Mouse (Mus musculus): ENCODE measurements around the gene Capn3.
A peak's percentile ranks its signal among the peaks of the same experiment; 100 is the strongest.

The Capn3 gene

GRCm38 (mm10) chr2:120455719-120456118, at the start of gene Capn3:
TSS of gene Capn3 (plus strand) at chr2:120456019.
- no peak for DNase-seq (ENCODE audit: low spot score)

- no peak for DNase-seq (ENCODE audit: low spot score)
These were observed 44.7 kb upstream of the Capn3 start for GRCm38 (mm10) chr2:120411096-120411628.

- DNase-seq (ENCODE audit: low spot score), result no peak
These were observed 41.7 kb upstream of the Capn3 start for GRCm38 (mm10) chr2:120414113-120414512.

GRCm38 (mm10) chr2:120414738-120415414, 40.9 kb upstream of the Capn3 start:
- no peak for DNase-seq (ENCODE audit: low spot score)

GRCm38 (mm10) chr2:120424386-120424785, 31.4 kb upstream of the Capn3 start:
- DNase-seq (ENCODE audit: low spot score), result no peak

DNA sequence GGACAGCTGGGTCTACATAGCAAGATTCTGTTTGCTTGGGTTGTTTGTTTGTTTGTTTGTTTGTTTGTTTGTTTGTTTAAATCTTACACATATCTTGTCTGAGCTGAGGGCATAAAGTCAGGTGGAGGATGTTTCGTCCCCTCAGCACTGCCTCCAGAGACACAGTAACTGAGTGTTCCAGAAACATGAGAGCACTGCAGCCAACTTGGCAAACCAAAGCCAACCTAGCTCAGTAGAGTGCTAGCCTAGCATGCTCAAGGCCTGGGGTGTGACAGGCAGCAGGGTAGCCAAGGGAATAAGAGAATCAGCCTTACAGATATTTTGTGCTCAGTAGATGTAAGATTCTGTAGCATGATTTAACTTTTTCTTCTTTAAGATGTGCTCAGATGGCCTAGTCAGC, 11.3 kb upstream of the Capn3 start:
- DNase-seq (ENCODE audit: low spot score), result no peak

DNA sequence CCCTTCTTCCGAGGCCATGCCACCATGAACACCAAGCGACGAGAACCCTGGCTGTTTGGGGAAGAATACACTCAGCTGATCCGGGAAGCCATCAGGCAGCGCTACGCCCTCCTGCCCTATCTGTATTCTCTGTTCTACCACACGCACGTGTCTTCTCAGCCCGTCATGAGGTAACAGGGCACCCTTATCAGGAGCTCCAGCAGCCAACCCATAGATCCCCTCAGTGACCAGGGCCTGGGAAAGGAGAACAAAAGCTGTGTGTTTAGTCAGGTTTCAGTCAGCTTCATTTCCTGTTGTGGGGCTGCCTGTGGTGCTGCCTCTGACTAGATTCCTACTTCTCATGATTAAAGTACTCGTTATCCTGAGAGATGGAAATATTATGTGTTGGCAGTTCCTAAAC, 9.4 kb upstream of the Capn3 start:
- no peak for DNase-seq (ENCODE audit: low spot score)

DNA sequence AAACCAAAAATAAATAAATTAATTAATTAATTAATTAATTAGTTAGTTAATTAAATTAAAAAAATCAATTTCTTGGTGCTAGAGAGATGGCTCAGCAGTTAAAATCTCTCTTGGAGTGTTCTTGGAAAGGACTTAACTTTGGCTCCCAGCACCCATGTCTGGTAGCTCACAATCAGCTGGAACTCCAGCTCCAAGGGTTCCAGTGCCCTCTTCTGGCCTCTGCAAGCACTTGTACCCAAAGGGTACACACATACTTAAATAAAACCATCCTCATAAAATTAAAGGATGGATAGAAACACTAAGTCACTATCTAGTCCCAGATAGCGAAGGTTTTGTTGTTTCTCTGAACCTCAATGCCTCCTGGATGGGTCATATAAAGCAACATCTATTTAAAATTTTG, 8.5 kb upstream of the Capn3 start:
- DNase-seq (ENCODE audit: low spot score), result no peak

DNA sequence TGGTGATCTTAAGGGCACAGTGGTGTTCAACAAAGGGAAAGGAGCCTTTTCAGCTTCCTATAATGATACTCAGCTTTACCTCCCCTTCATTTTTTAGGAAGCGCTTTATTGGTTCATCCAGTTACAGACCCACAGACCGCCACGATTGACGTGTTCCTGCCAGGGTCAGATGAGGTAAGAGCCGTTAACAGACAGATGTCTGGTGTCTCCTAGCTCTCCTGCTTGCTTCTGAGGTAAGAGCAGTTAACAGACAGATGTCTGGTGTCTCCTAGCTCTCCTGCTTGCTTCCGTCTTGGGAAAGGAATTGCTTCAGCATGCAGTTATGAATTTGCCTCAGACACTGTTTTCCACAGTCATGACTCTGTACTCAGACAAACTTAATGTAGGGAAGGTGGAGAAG, 5.1 kb upstream of the Capn3 start:
- no peak for DNase-seq (ENCODE audit: low spot score)

GRCm38 (mm10) chr2:120452600-120452999, 3.2 kb upstream of the Capn3 start:
- DNase-seq (ENCODE audit: low spot score), result no peak

- DNase-seq (ENCODE audit: low spot score), result no peak
These were observed 832 bp upstream of the Capn3 start for GRCm38 (mm10) chr2:120454987-120455386.

DNA sequence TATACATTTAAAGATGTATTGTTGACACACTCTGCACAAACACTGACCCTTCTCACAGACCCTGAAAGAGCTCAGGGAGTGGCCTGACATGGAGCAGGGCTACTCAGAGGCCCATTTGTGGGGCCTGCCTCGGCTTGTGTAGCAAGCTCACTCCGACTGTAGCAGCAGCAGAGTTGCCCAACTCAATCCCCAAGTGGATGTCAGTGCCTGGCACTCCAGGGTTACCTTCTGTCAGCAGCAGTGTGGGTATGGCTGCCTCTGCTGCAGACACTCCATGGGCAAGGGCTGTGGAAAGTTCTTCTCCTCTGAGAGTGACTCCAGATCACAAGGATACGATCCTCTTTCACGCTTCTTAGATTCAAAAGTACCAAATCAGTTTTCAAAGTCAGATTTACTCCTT, 4.4 kb downstream of the Capn3 start:
- no peak for DNase-seq (ENCODE audit: low spot score)

DNA sequence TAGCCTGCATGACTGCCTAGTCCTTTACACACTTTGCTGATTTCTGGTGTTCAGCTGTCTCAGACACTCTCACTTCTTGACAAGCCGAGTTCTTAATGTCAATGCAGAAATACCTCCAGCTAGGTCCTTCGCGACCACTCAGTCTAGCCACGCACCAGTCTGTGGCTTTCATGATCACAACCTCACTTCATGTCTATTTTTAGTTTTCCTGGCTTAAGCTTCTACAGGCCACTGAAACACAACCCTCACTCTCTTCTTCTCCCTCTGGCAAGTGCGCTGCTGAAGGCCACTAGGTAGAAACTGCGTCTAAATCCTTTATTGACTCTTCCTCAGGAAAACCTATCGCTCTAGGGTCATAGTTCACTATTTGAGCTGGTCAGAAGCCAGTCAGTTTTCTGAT, 7.5 kb downstream of the Capn3 start:
- no peak for DNase-seq (ENCODE audit: low spot score)

DNA sequence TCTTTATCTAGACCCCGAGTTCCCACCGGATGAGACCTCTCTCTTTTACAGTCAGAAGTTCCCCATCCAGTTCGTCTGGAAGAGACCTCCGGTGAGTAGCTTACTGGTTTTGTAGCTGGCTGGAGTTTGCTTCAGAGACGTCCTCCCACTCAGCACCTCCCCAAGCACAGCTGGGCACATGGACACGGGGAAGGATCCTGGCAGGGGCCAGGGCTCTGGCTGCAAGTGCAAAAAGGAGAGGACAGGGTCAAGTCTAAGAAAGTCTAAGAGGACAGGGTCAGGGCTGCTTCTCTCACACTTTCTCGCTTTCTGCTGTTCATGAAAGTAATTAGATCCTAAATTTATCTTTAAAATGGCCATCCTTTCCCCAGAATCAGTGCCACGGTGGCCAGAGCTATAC, 8.3 kb downstream of the Capn3 start:
- DNase-seq (ENCODE audit: low spot score), result no peak

DNA sequence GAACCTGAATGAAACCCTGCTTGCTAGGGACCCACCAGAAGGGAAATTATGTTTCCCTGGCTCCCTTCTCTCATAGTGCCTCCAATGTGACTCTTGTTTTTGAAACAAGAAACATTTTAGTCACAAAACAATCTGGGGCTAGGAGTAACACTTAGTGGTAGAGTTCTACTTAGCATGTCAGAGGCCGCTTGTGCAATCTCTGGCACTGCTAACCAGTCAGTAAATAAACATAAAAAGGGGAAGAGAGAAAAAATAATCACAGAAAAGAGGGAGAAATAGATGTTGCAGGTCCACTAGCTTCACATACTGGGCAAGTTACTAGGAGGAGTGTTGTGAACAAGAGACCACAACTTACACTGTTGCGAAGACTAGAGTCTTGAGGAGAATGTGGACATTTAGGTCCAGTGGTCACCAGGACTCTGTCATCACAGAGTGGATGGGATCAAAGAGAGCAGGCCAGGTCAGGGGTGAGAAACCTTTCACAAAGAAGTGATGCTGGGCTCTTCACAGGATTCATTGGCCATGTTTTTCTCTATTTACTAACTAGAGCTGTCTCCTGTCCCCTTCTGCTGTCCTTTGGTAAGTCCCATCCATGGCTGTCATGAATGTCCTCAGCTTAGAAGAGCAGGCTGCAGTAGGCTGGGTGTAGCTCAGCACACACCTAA, 9.0 kb downstream of the Capn3 start:
- no peak for DNase-seq (ENCODE audit: low spot score)

GRCm38 (mm10) chr2:120465397-120465785, 9.6 kb downstream of the Capn3 start:
- DNase-seq (ENCODE audit: low spot score), result no peak

DNA sequence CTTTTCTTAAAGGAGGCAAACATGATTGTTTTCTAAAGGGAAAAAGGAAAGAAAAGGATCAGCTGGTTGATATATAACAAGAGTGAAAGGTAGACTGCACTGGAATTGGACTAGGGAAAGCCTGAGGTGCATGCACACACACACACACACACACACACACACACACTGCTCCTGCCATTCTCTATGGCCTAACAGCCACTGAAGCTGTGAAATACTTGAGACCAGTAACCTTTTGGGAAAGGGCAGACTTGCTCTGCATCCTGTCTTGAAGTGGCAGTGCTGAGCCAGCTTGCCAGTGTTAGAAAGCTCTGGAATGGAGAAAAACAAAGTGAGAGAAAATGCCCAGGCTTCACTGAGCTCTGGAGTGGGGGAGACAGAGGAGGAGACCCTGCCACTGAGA, 12.2 kb downstream of the Capn3 start:
- DNase-seq (ENCODE audit: low spot score), result no peak

DNA sequence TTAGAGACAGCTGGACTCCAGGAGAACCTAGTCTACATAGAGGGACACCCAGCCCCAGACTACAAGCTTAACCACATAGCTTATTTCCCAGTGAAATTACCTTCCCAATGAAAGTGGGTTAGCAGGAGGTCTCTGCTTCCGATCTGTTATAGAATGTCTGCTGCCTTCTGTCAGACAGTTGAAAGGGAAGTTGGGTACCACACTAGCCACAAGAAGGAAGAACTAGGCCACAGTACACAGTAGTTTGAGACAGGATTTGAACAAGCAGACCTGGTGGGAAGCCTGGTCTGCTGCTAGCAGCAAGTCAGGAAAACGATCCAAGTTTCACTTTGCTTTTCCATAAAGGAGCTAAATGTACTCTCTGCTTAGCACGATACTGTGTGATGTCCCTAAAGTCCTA, 13.4 kb downstream of the Capn3 start:
- DNase-seq (ENCODE audit: low spot score), result no peak

GRCm38 (mm10) chr2:120469715-120470114, 13.9 kb downstream of the Capn3 start:
- no peak for DNase-seq (ENCODE audit: low spot score)

DNA sequence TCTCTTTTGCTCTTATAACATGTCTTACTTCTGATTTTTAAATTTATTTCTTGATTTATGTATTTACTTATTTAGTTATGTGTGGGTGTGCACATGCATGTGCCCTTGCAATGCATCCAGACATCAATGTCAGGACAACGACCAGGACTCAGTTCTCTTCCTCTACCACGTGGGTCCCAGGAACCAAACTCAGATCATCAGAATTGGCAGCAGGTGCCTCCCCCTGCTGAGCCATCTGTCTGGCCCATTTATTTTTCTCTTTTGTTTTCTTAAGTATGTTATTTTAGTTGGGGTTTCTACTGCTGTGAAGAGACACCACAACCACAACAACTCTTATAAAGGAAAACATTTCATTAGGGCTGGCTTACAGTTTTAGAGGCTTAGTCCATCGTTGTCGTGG, 15.0 kb downstream of the Capn3 start:
- no peak for DNase-seq (ENCODE audit: low spot score)

DNA sequence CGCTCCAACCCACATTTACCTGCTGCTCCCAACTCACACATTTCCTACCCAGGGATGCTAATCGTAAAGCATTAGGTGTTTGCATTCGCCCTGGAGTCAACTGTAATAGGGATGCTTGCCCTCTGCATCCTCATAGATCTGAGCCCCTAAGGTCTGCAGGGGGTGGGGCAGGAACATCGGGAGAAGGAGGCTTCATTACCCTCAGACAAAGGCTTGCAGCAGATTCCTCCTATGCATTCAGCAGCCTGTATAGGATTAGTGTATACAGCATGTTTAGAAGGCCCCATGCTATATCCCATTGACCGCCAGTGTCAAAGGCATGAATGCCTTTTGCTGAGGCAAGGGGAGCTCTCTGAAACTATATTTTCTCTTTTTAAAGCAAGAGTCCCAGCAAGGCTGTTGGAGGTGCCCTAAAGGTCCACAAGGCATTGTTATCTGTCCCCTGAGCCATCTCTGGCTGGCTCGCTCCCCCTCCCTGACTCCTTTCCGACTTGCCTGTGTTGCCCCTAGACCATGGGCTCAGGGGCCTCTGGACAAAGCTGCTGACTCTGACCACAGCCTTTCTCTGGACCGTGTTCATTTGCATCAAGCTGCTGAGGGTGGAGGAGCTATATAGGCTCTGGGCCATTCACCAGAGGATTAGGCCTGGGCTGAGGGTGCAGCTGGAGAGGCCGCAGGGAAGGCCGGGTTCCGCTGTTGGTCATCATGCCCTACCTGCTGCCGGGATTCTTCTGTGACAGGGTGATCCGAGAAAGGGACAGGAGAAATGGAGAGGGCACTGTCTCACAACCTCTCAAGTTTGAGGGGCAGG, 20.7 kb downstream of the Capn3 start:
- no peak for DNase-seq (ENCODE audit: low spot score)

GRCm38 (mm10) chr2:120478600-120478999, 22.8 kb downstream of the Capn3 start:
- peak; percentile 52 for DNase-seq (ENCODE audit: low spot score)

GRCm38 (mm10) chr2:120481921-120482320, 26.1 kb downstream of the Capn3 start:
- DNase-seq (ENCODE audit: low spot score), result no peak

Data from testis, postnatal 14 days (tissue).